Mouse (Mus musculus): ENCODE data around the gene Figla. TPM values are rescaled to one million over a fixed set of nuclear protein-coding genes. Genes with fewer than 3 reads are reported as not detected.

The Figla gene
- 1.4 TPM for polyA plus RNA-seq (2014; fragmentation: Illumina TruSeq; extraction: RNeasy Lipid Tissue Mini Kit (QIAGEN cat#74804))

DNA sequence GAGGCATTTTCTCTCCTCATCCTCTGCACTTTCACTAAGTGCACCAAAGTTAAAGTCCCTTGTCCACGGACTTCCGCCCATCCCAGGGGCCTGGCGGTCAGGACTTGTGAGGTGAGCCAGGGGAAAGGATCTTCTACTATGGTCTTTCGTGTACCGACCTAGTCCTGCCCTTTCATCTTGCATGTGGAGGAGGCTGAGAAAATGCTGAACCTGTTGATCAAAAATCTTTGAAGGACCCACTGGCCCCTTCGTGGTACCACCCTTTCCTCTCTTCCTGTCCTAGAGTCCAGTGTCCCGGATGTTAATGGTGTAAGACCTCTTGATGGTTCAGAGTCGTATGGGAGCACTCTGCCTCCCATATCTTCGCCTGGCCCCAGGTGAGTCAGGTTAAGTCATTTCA, at the start of gene Figla:
TSS of gene Figla (plus strand) at position 301 of the 400 bp plus-strand sequence.

GRCm38 (mm10) chr6:86028601-86029322, 12.8 kb downstream of the Figla start, which contains the start of gene Add2:
Gene Add2, plus strand, starts transcription at chr6:86028681.

Other genes with a start within 250 kb of the Figla start
- not detected for gene Nat8f6, start 195.2 kb upstream of the Figla start, polyA plus RNA-seq (2014; fragmentation: Illumina TruSeq; extraction: RNeasy Lipid Tissue Mini Kit (QIAGEN cat#74804))
- gene Nat8f5, start 195.2 kb upstream of the Figla start, polyA plus RNA-seq (2014; fragmentation: Illumina TruSeq; extraction: RNeasy Lipid Tissue Mini Kit (QIAGEN cat#74804)): 0.51 TPM
- gene Nat8, start 184.1 kb upstream of the Figla start, polyA plus RNA-seq (2014; fragmentation: Illumina TruSeq; extraction: RNeasy Lipid Tissue Mini Kit (QIAGEN cat#74804)): not detected
- gene Nat8f2, start 147.0 kb upstream of the Figla start, polyA plus RNA-seq (2014; fragmentation: Illumina TruSeq; extraction: RNeasy Lipid Tissue Mini Kit (QIAGEN cat#74804)): 0.83 TPM
- 11.3 TPM for gene Nat8f4, start 111.3 kb upstream of the Figla start, polyA plus RNA-seq (2014; fragmentation: Illumina TruSeq; extraction: RNeasy Lipid Tissue Mini Kit (QIAGEN cat#74804))
- gene Tprkb, start 104.3 kb upstream of the Figla start, polyA plus RNA-seq (2014; fragmentation: Illumina TruSeq; extraction: RNeasy Lipid Tissue Mini Kit (QIAGEN cat#74804)): 112 TPM
- 0.51 TPM for gene Nat8f1, start 100.5 kb upstream of the Figla start, polyA plus RNA-seq (2014; fragmentation: Illumina TruSeq; extraction: RNeasy Lipid Tissue Mini Kit (QIAGEN cat#74804))
- 172 TPM for gene Dusp11, start 54.5 kb upstream of the Figla start, polyA plus RNA-seq (2014; fragmentation: Illumina TruSeq; extraction: RNeasy Lipid Tissue Mini Kit (QIAGEN cat#74804))
- gene Add2, start 12.5 kb downstream of the Figla start, polyA plus RNA-seq (2014; fragmentation: Illumina TruSeq; extraction: RNeasy Lipid Tissue Mini Kit (QIAGEN cat#74804)): 0.26 TPM
- 13.3 TPM for gene Tgfa, start 179.1 kb downstream of the Figla start, polyA plus RNA-seq (2014; fragmentation: Illumina TruSeq; extraction: RNeasy Lipid Tissue Mini Kit (QIAGEN cat#74804))

Data from ovary, adult 10 weeks (tissue).